Mouse (Mus musculus) lung, embryonic 15.5 days (tissue): Measurements from ENCODE around the gene Sec14l5. TPM values are rescaled to one million over a fixed set of nuclear protein-coding genes. Genes with fewer than 3 reads are reported as not detected.

Experiments
- ATAC-seq: fragments of 200-750 bp; cut with Nextera tagmentation; 2 replicates; pipeline ENCODE4 v1.8.0; 2017; ENCODE audit warnings: moderate number of reproducible peaks, borderline replicate concordance; ENCODE audit not compliant: low FRiP score, low TSS enrichment; ENCODE audit errors: extremely low read depth
- H3K27ac ChIP-seq: fragments of 300-500 bp; sonication (generic); 2 replicates; pipeline ENCODE4 v1.5.1; 2015; ENCODE audit warnings: moderate library complexity, mild to moderate bottlenecking, inconsistent platforms
- H3K27me3 ChIP-seq: fragments of 300-500 bp; sonication (generic); 2 replicates; pipeline ENCODE4 v1.6.1; 2015; ENCODE audit warnings: inconsistent platforms
- H3K36me3 ChIP-seq: fragments of 300-500 bp; sonication (generic); 2 replicates; pipeline ENCODE4 v1.6.1; 2015; ENCODE audit warnings: inconsistent platforms
- H3K4me1 ChIP-seq: fragments of 300-500 bp; sonication (generic); 2 replicates; pipeline ENCODE4 v1.6.1; 2015; ENCODE audit warnings: inconsistent platforms
- H3K4me2 ChIP-seq: fragments of 300-500 bp; sonication (generic); 2 replicates; pipeline ENCODE4 v1.6.1; 2015; ENCODE audit warnings: inconsistent platforms, mild to moderate bottlenecking, moderate library complexity
- H3K4me3 ChIP-seq: fragments of 300-500 bp; sonication (generic); 2 replicates; pipeline ENCODE4 v1.5.1; 2015; ENCODE audit warnings: mild to moderate bottlenecking, inconsistent platforms
- H3K9ac ChIP-seq: fragments of 300-500 bp; sonication (generic); 2 replicates; pipeline ENCODE4 v1.6.1; 2015; ENCODE audit warnings: inconsistent platforms
- H3K9me3 ChIP-seq: fragments of 300-500 bp; sonication (generic); 2 replicates; pipeline ENCODE4 v1.6.1; 2016; ENCODE audit warnings: inconsistent platforms
- WGBS: fragments of 180-500 bp; shearing (Covaris S2); methylation state at CpG from one replicate; pipeline ENCODE4 v1.1.7; 2015; 5-methylcytosine and 5-hydroxymethylcytosine counted together
- polyA plus RNA-seq: library from polyadenylated mRNA; unstranded; fragments of >200 nt; fragmentation: Nextera tagmentation; extraction: Ambion mirVana; gene quantifications from 2 replicates; pipeline ENCODE4 v1.2.1, GENCODE M21; 2015

The Sec14l5 gene
- polyA plus RNA-seq, 1 experiment from 2014 or later: 0.65 TPM

DNA sequence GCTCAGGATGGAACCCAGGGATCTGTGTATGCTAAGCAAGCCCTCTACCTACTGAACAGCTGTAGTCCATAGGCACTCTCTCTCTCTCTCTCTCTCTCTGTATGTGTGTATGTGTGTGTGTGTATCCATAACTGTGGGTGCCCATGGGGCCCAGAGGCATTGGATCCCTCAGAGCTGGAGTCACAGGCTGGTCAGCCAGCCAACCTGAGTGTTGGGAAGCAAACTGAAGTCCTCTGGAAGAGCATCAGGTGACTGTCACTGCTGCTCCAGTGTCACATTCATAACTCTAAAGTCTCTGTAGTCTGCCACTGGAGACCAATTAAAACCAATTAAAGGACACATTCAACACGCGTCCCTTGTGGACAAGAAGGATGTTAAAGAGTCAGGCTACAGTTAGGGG is 9.6 kb downstream of the Sec14l5 start:
- no peaks in the 10 kb centered on the region for H3K27me3 ChIP-seq
- no peak for ATAC-seq
- H3K27ac ChIP-seq: no peak overlapping the region
- H3K4me3 ChIP-seq: no peak overlapping the region
- 48% methylated on average over 2 of the region's 2 CpGs for WGBS
- H3K4me1 ChIP-seq: no peaks in the 10 kb centered on the region
- H3K9me3 ChIP-seq: no peaks in the 10 kb centered on the region
- no peak overlapping the region for H3K9ac ChIP-seq
- H3K36me3 ChIP-seq: no peaks in the 10 kb centered on the region
- no peak overlapping the region for H3K4me2 ChIP-seq

DNA sequence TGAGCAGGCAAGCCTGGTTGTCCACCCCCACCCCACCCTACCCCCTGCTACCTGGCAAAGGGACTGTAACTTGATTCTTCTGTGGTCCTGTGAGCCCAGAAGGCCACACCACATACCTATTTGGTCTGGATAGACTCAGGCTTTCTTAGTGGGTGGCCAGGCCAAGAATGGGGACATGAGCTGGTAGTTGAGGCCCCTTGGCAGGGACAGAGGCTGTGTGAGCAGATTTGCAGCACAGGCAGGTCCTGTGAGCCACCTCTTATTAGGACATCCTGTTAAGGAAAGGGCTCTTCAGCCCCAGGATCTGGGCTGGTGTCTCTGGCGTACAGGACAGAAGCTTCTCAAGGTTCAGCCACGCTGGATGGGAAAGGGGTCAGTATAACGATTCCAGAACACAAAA is 10.2 kb downstream of the Sec14l5 start:
- H3K4me3 ChIP-seq: no peak overlapping the region
- H3K27me3 ChIP-seq: no peaks in the 10 kb centered on the region
- WGBS: 52% methylated on average over 3 of the region's 3 CpGs
- H3K4me1 ChIP-seq: no peaks in the 10 kb centered on the region
- H3K4me2 ChIP-seq: no peak overlapping the region
- no peaks in the 10 kb centered on the region for H3K36me3 ChIP-seq
- no peaks in the 10 kb centered on the region for H3K9me3 ChIP-seq
- H3K27ac ChIP-seq: no peak overlapping the region
- ATAC-seq: no peak
- H3K9ac ChIP-seq: no peak overlapping the region

DNA sequence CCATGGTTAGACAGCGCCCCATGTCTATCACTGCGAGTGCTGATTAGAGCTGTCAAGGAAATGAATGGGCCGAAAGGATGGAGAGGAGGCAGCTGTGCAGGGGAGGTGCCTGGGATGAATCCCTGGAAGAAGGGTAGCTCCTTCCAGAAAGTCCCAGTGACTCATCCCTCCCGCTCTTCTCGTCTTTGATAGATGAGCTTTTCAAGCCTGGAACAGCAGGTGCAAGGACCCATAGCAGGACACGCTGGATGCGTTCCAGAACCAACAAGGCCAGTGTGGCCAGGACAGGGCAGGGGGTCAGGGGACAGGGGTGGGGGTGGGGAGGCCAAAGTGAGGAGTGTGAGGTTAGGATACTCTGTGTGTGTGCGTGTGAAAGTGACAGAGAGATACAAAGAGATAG is 12.3 kb downstream of the Sec14l5 start:
- Histone ChIP-seq H3K4me1 (no peaks in the 10 kb centered on the region), H3K4me3 (no peak overlapping the region), H3K4me2 (no peak overlapping the region), H3K27me3 (no peaks in the 10 kb centered on the region), H3K36me3 (no peaks in the 10 kb centered on the region), H3K9ac (no peak overlapping the region), H3K9me3 (no peaks in the 10 kb centered on the region), H3K27ac (no peak overlapping the region)
- WGBS: 52% methylated on average over 8 of the region's 8 CpGs
- no peak for ATAC-seq

DNA sequence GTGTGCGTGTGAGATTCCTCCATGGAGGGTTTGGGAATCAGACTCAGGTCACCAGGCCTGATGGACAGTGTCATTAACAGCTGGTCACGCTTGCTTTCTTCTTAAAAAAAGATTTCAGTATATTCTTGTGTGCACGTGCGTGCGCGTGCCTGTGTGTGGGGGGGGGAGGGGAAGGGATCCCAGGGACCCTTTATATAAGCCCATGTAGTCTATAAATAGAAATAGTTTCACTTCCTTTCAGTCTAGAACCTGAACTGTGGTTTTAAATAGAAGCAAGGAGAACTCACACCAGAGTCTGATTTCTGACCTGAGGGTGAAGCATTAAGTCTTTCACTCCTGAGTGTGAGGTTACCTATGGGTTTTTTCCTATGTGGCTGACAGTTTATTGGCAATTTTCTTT is 17.4 kb downstream of the Sec14l5 start:
- no peak overlapping the region for H3K9ac ChIP-seq
- no peak overlapping the region for H3K4me2 ChIP-seq
- H3K27ac ChIP-seq: no peak overlapping the region
- 68% methylated on average over 6 of the region's 6 CpGs for WGBS
- no peak overlapping the region for H3K4me3 ChIP-seq
- no peak for ATAC-seq
- H3K9me3 ChIP-seq: no peaks in the 10 kb centered on the region
- H3K36me3 ChIP-seq: no peaks in the 10 kb centered on the region
- H3K4me1 ChIP-seq: no peaks in the 10 kb centered on the region
- H3K27me3 ChIP-seq: no peaks in the 10 kb centered on the region

DNA sequence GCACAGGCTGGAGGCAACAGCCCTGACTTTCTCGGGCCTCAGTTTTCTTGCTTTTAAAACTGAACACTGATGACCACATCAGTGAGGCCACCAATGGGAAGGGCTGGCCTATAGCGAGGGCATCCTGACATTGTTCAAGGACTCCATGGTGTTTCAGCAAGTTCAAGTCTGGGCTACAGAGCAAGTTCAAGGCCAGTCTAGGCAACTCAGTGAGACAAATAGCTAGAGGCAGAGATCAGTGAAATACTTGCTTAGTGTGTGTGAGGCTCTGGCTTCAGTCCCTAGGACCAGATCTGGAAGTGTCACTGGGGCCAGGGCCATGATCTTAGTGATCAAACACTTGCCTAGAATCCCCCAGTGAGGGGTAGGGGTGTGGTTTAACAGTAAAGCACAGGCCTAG is 21.1 kb downstream of the Sec14l5 start:
- Histone ChIP-seq H3K27me3 (no peaks in the 10 kb centered on the region), H3K27ac (no peak overlapping the region), H3K4me3 (no peak overlapping the region), H3K4me2 (no peak overlapping the region), H3K9me3 (no peaks in the 10 kb centered on the region), H3K9ac (no peak overlapping the region), H3K4me1 (no peaks in the 10 kb centered on the region), H3K36me3 (no peaks in the 10 kb centered on the region)
- no peak for ATAC-seq
- 78% methylated on average over 2 of the region's 2 CpGs for WGBS

DNA sequence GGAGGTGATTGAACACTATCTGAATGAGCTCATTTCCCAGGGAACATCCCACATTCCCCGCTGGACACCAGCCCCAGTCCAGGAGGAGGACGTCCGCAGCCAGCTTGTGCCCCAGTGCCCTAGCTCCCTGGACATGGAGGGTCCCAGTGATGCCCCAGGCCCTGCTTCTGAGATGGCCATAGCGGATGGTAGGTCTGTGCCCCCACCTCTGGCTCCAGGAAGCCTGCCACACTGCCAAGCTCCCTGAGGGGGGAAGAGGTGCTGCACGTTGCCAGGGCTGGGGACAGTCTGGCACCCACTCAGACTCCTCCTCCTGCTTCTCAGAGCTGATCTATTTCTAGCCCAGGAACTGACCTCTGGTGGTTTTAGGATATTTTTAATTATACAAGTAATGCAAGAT is 21.9 kb downstream of the Sec14l5 start:
- Histone ChIP-seq H3K36me3 (no peaks in the 10 kb centered on the region), H3K27ac (no peak overlapping the region), H3K27me3 (no peaks in the 10 kb centered on the region), H3K9ac (no peak overlapping the region), H3K4me1 (no peaks in the 10 kb centered on the region), H3K4me2 (no peak overlapping the region), H3K9me3 (no peaks in the 10 kb centered on the region), H3K4me3 (no peak overlapping the region)
- WGBS: 64% methylated on average over 5 of the region's 5 CpGs
- ATAC-seq: no peak

DNA sequence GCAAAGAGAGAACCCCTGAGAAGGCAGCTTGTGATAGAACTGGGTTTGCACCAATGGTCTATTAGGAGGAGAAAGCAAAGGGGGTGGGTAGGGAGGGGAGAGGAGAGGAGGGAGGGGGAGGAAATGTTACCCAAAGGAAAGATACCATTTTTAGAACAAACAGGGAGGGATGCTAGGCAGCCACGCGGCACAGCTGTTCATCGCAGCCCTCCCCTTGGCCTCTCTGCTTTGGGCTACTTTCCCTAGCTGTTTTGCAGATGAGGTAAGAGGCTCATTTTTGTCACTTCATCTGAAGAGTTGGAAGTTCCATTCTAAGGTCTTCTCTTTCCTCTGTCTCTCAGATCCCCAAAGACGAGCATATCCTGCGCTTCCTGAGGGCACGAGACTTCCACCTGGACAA is 25.7 kb downstream of the Sec14l5 start:
- no peak overlapping the region for H3K4me3 ChIP-seq
- H3K36me3 ChIP-seq: no peaks in the 10 kb centered on the region
- ATAC-seq: no peak
- no peaks in the 10 kb centered on the region for H3K9me3 ChIP-seq
- H3K4me1 ChIP-seq: no peaks in the 10 kb centered on the region
- no peaks in the 10 kb centered on the region for H3K27me3 ChIP-seq
- no peak overlapping the region for H3K9ac ChIP-seq
- WGBS: 82% methylated on average over 6 of the region's 6 CpGs
- no peak overlapping the region for H3K27ac ChIP-seq
- H3K4me2 ChIP-seq: no peak overlapping the region

DNA sequence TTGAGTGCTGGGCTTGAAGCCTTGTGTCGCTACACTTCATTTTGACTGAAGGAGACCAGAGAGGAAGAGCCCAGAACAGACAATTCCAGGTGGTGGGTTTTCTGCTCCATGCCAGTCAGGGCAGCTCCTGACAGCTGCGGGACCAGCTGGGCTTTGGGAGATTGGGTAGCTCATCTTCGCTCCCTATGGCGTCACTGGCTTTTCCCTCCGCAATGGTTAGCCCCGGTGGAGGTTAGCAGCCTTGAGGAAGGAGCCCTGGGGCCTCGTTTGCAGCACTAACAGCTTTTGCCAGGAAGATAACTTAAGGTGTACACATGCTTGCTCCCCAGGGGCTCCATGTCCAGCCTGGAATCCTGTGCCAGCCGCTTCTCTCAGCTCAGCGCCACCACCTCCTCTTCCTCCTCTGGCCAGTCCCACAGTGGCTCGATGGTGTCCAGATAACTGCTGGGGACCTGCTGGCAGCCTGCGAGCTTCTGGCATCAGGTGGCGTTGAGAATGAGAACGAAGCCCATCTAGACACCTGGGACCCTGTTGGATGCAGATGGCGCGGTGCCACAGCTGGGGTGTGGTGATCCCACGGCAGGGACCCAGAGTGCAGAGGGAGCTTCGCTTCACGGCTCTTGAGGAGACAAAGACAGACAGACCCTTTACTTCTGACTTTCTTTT is 36.5 kb downstream of the Sec14l5 start:
- Histone ChIP-seq H3K27ac (no peak overlapping the region), H3K4me2 (no peak overlapping the region)
- ATAC-seq: no peak

DNA sequence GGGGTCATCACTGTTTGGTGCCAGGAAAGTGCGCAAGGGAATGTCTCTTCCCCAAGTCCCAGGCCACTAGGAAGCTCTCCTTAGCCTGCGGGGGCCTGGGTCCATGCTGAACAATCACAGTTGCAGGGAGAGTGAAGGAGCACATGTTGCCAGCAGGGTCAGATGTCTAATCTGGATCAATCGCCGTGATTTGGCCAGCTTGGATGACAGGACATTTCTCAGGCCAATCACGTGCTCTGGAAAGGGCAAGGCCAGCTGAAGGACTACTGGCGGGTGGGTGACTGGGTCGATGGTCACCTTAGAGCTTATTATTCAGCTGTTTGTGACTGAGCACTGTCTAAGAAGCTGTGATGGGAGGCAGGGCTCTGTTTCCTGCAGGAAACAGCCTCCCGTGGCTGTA is 37.2 kb downstream of the Sec14l5 start:
- Histone ChIP-seq H3K4me3 (no peak overlapping the region), H3K27ac (no peak overlapping the region), H3K36me3 (no peaks in the 10 kb centered on the region), H3K27me3 (no peaks in the 10 kb centered on the region), H3K9me3 (no peaks in the 10 kb centered on the region), H3K9ac (no peak overlapping the region), H3K4me2 (no peak overlapping the region), H3K4me1 (no peaks in the 10 kb centered on the region)
- ATAC-seq: no peak
- WGBS: 49% methylated on average over 8 of the region's 8 CpGs

More for the DNA sequence above, 36.5 kb downstream of the Sec14l5 start:
- Histone ChIP-seq H3K9ac (no peak overlapping the region), H3K4me3 (no peak overlapping the region), H3K27me3 (no peaks in the 10 kb centered on the region), H3K36me3 (no peaks in the 10 kb centered on the region), H3K9me3 (no peaks in the 10 kb centered on the region), H3K4me1 (no peaks in the 10 kb centered on the region)
- 78% methylated on average over 18 of the region's 18 CpGs for WGBS

DNA sequence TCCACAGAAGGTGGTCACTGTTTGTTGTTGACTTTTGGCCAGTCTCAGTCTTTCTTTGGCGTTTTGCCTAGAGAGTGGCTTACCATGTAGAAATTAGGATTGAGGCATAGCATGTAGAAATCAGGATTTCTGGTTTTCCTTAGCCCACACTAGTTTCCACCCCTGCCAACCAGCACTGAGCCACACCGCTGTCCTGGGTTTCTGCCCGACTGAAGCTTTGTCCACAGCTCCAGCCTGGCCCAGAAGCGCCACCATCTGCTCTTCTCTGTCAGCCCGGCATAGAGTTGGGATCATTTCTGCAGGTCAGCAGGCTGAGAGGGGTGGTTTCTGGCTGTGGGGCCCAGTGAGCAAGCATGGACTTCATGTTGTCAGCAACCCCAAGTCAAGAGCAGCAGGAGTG is 38.0 kb downstream of the Sec14l5 start:
- no peak overlapping the region for H3K27ac ChIP-seq
- no peak overlapping the region for H3K9ac ChIP-seq
- no peak for ATAC-seq
- H3K4me2 ChIP-seq: no peak overlapping the region
- no peaks in the 10 kb centered on the region for H3K9me3 ChIP-seq
- H3K4me1 ChIP-seq: no peaks in the 10 kb centered on the region
- no peaks in the 10 kb centered on the region for H3K36me3 ChIP-seq
- H3K27me3 ChIP-seq: no peaks in the 10 kb centered on the region
- 83% methylated on average over 5 of the region's 5 CpGs for WGBS
- H3K4me3 ChIP-seq: no peak overlapping the region

DNA sequence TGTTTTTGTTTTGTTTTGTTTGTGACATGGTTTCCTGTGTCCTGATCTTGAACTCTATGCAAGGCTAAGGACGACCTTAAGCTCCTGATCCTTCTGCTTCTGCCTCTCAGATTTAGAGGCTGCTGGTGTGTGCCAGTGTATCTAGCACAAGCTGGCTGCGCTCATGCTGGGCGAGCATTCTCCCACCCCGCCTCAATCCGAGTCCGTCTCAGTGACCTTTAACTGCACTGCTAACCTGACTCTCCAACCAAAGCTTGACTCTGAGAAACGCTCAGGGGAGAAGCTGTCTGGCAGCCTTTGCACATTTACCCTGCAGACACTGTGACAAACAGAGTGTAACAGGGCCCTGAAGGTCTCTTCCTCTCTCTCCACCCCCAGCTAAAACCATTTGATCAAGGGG is 38.8 kb downstream of the Sec14l5 start:
- WGBS: 45% methylated on average over 7 of the region's 7 CpGs
- Histone ChIP-seq H3K4me1 (no peaks in the 10 kb centered on the region), H3K27me3 (no peaks in the 10 kb centered on the region), H3K36me3 (no peaks in the 10 kb centered on the region), H3K4me2 (no peak overlapping the region), H3K9ac (no peak overlapping the region), H3K9me3 (no peaks in the 10 kb centered on the region), H3K4me3 (no peak overlapping the region), H3K27ac (no peak overlapping the region)
- ATAC-seq: no peak

DNA sequence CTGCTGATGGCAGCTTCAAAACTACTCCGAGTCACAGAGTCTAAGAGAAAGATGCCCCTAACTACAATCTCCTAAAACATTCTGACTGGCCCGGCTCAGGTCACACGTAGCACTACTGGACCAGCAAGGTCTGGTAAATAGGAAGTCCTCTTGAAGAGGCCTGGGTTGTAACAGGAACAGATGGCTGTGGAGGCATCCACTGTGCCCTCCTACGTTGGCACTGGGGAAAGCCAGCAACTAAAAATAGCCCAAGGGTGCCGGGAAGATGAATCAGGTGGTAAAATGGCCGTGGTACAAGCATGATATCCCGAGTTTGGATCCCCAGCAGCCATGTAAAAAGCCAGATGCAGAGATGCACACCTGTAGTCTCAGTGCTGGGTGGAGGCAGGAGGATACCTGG is 39.3 kb downstream of the Sec14l5 start:
- H3K4me2 ChIP-seq: no peak overlapping the region
- H3K4me3 ChIP-seq: no peak overlapping the region
- H3K4me1 ChIP-seq: no peaks in the 10 kb centered on the region
- no peak overlapping the region for H3K27ac ChIP-seq
- H3K27me3 ChIP-seq: no peaks in the 10 kb centered on the region
- 56% methylated on average over 7 of the region's 7 CpGs for WGBS
- no peaks in the 10 kb centered on the region for H3K9me3 ChIP-seq
- H3K36me3 ChIP-seq: no peaks in the 10 kb centered on the region
- no peak for ATAC-seq
- H3K9ac ChIP-seq: no peak overlapping the region

DNA sequence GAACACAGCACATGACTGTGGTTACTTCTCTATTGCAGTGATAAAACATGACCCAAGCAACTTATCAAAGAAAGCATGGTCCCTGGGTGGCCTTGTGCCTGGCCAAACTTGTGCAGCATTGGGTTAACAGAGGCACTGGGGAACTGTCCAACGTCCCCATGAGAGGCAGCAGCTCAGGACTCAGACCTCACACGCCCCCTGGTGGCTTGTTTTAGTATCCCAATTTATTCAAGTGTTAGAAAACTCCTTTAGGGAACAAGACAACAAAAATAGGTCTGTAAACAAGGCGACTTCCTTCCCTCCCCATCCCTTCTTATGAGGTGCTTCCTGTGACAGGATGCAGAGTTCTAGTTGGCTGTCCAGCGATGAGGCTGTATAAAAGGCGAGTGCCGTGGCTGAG is 48.2 kb downstream of the Sec14l5 start:
- Histone ChIP-seq H3K9ac (no peak overlapping the region), H3K36me3 (no peaks in the 10 kb centered on the region), H3K27ac (no peak overlapping the region), H3K9me3 (no peaks in the 10 kb centered on the region), H3K27me3 (no peaks in the 10 kb centered on the region), H3K4me2 (no peak overlapping the region), H3K4me3 (no peak overlapping the region), H3K4me1 (no peaks in the 10 kb centered on the region)
- ATAC-seq: no peak
- WGBS: 24% methylated on average over 6 of the region's 6 CpGs
